Mouse (Mus musculus) bone marrow macrophage, adult 2 months (primary cell): Measurements from ENCODE around the gene Tbc1d7.

Experiments
- CTCF ChIP-seq: IDR thresholded peaks from 2 replicates; pipeline ENCODE4 v1.5.1; 2012; ENCODE audit warnings: low read depth, mild to moderate bottlenecking, low read length, moderate library complexity
- POLR2A ChIP-seq: IDR thresholded peaks from 2 replicates; pipeline ENCODE4 v1.6.1; 2012; ENCODE audit warnings: mild to moderate bottlenecking, low read depth, low read length, borderline replicate concordance

DNA sequence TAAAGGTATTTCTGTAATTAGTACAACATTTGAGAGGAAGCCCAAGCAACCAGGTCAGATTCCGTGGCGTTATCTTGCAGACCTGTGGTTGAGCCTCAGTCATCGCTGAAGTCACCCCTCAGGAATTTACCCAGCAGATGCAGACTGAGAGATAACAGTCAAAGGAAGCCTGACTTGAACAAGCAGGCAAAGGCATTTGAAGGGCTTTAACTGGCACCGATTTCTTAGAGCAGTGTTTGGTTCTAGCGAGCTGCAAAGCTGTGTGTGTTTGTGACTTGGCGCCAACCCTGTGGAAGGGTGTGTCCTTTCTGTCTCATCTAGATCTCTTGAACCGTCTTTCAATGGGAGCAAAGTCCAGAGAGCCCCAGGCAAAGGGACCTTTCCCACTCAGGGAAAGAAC is 22.0 kb upstream of the Tbc1d7 start:
- TF ChIP-seq CTCF (no peak), POLR2A (no peak)
